Mouse (Mus musculus) CD4-positive helper T cell, adult 2 months (primary cell): Measurements from ENCODE around the gene Acbd5.
"Not testable (repeated sequence)": the region's sequence is repeated elsewhere in the genome, so short reads cannot be mapped to it uniquely, and the experiment has no call there.

Source experiments
- DNase-seq: peaks from one replicate; pipeline ENCODE4 v3.0.0-alpha.2; 2012; ENCODE audit warnings: low read depth, missing footprints, low spot score

Gene Acbd5

DNA sequence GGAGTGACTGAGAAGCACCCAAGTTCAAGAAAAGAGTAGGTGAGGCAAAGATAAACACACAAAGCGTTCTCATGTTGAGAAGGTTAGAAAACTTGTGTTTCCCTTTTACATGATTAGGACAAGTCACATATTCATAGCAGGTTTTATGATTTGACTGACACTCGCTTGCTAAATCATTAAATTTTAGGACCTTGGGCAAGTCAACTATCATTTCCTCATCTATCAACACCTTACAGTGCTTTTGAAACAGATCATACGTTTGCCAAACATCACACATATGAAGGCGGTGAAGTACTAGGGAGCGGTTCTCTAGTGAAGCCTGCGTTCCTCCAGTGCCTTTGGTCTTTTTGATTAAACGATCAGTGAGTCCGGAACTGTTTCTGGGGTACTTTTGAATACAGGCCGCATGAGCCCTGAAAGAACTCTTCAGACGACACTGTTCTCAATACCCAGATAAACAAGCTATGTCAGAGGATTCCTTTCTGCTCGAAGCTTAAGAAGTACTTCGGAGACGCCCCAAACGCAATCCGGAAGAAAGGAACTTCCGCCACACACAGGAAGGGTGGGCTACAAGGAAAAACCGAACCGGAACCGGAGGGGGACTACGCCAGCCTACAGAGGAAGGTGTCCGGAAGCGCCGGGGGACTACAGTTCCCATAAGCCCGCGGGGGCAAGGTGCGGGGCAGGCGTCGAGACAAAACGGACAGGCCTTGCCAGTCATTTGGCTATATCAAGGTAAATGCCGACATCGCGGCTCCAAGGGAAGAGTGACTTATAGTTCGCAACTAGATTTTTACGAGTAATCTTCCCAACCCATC is at the start of gene Acbd5:
Acbd5 (plus strand) TSS at position 616 of the 818 bp plus-strand sequence.
- peak; percentile 97 for DNase-seq

DNA sequence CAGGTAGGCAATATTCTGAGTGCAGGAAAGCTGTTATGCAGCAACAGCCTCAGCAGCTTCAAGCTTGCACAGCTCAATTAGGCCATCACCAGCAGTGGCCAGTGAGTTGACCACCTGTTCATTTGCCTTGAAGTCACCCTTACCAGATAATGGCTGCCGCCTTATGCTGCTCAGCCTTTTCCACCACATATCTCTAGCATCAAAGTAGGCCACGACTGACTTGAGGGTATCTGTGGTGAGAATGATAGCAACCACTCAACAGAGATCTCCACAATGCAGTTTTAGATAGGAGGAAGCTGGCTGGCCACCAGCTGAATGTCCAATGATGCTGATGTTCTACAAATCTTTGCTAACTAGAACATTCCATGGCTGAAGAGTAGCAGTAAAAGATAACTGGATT is 48.8 kb upstream of the Acbd5 start:
- DNase-seq = no peak

DNA sequence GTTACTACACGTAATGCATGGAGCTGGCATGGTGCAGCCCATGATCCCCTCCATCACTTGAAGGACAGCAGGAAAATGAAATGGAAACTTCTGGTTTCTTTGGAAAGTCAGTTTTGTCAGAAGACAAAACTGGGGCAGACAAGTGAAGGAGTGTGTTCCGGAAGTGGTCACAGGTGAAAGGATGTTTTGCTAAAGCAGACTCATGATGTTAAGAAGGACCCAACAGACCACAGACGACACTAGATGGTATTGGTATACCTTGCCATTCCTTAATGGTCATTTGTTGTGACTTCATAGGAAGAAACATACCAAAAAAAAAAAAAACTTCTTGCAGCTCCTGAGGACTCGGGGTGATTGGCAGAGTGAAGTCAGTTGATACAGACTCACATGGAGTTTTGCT is 46.6 kb upstream of the Acbd5 start:
- peak; percentile 30 for DNase-seq

DNA sequence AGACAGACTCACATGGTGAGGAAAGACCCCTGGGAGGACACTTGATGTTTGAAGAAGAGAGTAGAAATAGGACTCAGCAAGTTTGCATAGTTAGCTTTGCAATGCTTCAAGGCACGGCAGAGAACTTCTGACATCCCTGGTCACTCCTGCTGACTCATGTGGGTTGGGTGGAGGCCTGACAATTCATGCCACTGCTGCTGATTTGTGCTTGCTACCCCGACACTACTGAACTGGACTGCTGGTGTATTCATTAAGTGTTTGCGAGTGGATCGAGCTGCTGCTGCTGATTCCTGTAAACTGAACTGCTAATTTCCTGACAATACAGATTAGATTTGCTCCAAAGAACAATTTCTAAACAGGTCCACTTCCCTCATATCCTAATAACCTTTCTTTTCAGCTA is 46.2 kb upstream of the Acbd5 start:
- DNase-seq = no peak

DNA sequence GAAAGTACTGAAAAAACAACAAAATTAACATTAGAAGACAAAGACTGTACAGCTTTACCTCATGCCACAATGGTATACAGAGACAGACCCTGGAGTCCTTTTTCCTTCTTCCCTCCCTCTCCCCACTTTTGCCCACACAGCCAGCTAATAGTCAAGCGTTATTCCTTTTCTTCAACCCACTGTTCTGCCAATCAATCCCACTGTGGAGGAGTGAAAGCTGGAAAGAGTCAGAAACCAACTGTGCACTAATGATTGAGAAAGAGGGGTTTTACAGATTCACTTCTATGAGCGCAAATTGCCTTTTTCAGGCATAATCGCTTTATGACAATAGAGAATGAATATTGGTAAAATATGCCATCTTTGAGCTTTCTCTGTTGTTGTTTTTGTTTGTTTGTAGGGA is 44.9 kb upstream of the Acbd5 start:
- no peak for DNase-seq

DNA sequence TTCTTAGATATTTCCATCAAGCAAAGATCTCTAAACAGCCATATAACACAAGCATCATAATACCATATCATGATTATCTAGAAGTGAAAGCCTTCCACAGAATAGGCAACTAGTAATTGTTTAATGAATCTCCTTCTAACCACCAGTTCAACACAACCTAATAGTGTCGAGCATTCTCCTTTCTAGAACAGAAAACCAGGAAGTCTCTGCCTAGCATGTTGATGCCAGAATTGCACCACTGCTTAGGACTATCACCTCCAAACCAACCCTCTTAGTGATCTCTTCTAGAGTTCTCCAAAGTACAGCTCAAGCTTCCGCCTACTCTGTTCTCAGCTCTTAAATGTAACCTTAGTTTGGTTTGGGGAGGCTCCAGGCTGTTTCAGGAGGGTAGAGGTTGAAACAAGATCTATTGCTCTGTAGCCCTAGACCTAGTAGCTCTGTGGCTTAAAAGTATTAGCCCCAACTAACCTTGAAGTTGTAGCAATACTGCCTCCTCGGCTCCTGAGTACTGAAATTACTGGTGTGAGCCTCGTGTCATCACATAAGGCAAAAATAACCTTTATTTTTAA is 44.2 kb upstream of the Acbd5 start:
- DNase-seq = no peak

DNA sequence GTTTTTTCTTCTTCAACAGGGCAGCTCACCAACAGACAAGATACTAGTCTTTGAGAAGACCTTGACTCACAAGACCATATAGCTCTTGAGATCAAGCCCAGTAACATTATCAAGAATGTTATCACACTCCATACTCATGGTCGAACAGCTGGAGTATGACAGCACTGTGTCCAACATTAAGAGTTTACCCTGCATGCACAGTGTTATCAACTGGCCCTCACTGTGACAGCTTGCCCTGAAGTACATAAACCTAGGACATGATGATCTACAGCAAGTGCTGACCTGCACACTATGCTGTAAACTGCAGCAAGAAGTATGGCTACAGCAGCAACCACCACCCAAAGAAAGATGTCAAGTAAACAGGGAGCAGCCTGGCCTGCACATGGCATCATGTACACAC is 41.6 kb upstream of the Acbd5 start:
- DNase-seq = no peak

DNA sequence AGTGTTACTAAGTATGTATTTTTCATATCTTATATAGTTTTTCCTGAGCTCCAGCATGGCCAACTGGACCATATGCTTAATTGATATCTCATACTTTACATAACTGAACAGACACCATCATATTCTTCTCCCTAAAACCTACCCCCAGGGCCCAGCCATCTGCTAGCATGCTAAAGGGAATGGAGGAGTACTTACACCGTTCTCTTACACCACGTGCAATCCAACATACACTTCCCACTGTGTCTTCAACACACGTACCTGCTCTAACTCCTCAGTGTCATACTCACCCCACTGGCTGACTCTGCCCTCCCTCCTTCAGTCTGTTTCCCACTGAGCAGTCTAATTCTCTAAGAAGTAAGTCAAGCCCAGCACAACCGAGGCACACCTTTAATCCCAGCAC is 39.1 kb upstream of the Acbd5 start:
- DNase-seq = no peak

DNA sequence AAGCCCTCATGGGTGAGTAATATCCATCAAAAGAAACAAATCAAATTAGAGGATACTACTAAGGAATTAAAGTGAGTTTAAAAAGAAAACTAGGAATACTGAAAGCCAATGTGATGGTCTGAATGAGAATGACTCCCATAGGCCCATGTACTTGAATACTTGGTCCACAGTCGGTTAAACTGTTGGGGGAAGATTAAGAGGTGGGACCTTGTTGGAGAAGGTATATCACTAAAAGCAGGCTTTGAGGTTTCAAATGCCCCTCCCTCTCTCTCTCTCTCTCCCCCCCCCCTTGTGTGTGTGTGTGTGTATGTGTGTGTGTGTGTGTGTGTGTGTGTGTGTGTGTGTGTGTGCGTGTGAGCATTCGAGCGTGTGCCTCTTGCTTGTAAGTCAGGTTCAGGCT is 37.3 kb upstream of the Acbd5 start:
- no peak for DNase-seq

DNA sequence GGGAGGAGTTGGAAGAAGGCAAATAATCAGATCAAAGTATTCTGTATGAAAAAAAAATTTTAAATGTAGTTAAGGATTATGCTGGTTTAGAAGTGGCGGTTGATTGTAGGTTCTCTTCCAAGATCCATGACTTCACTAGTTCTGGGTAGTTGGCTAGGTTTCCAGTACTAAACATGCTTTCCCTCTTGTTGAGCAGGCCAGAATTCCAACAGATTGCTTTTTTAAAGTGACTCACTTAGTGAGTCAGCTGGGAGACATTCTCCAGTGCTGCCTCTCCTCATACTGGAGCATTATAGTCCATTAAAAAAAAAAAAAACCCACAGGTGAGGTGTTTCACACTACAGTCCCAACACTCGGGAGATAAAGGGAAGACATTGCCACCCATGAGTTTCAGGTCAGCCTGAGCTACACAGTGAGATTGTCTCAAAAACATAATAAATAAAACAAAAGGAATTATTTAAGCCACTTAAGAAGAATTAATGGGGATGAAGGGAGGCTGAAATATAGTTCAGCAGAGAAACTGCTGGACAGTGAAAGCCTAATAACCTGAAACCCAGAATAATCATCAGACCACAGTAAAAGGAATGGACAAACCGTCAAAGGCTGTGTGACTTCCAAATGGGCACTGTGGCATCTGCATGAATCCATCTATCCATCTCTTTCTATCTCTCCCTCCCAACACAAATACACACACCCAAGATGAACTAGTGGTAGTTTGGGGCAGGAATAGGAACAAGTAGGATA is 33.1 kb upstream of the Acbd5 start:
- DNase-seq = no peak

DNA sequence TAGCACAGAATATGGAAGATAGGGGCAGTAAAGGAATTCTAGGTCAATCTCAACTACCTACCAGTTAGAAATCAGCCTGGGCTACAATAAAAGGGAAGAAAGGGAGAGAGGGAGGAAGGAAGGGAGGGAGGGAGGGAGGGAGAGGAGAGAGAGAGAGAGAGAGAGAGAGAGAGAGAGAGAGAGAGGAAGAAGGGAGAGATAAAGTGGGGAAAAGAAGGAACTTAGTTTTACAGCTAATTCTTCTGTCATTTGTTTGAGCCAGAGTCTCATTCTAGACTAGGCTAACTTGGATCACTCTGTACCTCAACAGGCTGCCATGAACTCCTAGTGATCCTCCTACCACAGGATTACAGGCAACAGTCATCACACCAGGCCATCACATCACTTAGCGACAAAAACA is 32.5 kb upstream of the Acbd5 start:
- no peak for DNase-seq

DNA sequence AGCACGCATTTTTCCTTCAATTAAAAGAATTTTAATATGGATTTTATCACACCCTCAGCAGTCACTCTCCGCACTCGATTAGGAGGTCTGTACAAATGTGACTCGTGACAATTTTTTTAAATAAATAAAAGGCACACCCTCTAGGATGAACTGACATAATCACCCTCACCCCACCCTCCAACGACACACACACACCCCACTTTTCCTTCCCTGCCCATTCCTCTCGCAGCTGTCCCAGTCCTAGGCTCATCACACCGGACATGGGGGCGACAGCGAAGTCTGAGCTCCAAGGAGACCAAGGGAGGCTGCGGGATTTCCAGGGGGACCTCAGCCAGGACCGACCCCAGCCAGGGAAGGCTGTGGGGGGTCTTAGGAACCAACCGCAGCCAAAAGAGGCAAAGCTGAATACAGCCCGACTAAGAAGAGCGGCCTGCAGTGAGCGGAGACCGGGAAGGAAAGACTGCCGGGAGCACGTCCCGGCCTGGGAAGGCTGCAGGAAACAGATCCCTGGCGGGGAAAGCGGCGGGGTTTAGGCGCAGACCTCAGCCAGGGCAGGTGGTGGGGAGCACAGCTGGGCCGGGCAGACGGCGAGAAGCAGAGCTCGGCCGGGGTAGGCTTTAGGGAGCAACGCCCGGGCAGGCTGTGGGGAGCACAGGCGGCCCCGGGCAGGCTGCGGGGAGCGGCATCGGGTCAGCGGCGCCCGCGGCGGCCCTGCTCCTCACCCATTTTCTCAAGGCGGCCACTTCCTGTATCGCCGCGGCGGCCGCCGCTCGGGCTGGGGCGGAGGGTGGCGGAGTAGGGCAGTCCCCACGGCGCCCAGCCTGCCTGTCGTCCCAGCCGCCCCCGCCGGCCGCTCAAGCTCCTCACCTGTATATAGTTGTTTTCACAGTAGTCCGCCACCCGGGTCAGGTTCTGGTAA is 28.6 kb upstream of the Acbd5 start:
- DNase-seq = no peak

DNA sequence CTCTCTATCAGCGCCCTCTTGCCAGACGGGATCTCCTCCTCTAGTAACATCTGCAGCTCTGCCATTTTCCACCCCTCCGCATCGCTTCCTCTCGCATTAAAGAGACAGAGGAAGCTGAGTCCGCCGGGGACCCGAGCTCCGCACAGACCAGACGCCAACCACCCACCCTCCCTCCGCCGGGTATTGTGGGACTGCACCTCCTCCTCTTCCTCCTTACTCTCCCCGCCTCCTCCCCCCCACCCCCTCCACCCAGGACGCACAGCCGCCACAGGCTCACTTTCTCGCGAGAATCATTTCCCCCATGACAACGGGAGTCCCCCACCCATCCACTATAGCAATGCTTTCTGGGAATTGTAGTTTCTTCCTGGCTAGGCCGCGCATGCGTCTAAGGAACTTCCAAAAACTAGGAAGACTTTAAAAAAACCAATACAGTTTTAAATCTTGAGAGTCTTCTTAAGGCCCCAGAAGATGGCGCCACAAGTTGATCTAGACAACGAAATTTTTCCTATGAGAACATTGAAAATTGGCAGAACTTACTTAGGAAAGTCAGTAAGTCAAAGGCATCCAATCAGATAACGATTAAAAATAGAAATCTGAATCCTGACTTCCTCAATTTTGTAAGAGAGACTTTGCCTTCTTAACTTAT is 27.8 kb upstream of the Acbd5 start, which contains the start of gene Abi1:
Abi1 (minus strand) TSS at position 241 of the 646 bp plus-strand sequence.
- DNase-seq = peak; percentile 98

DNA sequence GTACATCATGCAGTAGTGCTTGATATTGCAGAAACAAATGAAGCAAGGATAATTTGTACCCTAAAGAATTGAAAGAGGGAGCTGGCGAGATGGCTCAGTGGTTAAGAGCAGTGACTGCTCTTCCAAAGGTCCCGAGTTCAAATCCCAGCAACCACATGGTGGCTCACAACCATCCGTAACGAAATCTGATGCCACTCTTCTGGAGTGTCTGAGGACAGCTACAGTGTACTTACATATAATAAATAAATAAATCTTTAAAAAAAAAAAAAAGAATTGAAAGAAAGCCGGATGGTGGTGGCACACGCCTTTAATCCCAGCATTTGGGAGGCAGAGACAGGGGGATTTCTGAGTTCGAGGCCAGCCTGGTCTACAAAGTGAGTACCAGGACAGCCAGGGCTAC is 27.3 kb upstream of the Acbd5 start:
- DNase-seq = not testable (repeated sequence)

DNA sequence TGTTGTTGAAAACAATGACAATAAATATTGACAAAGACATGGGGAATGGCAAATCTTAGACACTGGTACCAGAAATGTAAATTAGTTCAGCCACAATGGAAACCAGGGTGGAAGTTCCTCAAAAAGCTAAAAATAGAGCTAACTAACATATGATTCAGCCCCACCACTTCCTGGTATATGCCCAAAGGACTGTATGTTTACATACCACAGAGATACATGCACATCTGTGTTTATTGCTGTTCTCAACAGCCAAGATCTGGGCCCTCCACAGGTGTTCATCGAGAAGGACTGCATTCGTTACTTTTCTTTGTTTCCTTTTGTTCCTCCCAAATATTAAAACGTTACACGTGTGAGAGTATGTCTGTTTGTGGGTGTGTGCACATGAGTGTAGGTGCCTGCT is 26.5 kb upstream of the Acbd5 start:
- DNase-seq = no peak

DNA sequence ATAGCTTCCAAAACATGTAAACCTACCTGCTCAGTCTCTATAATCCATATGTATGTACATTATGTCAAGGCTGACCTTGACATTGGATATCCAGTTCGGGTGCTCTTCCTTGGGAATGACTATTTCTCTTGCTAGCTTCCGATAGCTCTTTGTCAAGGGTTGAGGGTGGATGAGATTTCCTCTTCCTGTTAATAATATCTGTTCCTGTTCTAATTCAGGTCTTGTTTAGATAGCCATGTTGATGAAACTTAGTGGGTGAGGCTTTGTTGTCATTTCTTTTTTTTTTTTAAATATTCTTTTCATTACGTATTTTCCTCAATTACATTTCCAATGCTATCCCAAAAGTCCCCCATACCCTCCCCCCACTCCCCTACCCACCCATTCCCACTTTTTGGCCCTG is 25.8 kb upstream of the Acbd5 start:
- no peak for DNase-seq

DNA sequence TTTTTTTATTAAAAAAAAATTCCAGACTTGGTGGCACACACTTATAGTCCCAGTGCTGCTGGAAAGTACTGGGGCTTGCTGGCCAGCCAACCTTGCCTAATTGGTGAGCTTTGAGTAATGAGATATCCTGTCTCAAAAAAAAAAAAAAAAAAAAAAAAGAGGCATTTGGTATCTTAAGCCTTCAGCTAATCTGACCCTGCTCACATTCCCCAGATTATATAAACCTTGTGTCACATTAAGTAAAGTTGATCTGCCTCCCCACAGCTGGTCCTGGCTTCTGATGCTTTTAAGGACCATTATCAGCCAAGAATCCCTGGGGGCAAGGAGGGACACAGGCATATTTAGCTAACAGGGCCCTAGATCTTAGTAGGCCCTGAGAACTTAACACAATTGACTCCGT is 22.3 kb upstream of the Acbd5 start:
- no peak for DNase-seq

DNA sequence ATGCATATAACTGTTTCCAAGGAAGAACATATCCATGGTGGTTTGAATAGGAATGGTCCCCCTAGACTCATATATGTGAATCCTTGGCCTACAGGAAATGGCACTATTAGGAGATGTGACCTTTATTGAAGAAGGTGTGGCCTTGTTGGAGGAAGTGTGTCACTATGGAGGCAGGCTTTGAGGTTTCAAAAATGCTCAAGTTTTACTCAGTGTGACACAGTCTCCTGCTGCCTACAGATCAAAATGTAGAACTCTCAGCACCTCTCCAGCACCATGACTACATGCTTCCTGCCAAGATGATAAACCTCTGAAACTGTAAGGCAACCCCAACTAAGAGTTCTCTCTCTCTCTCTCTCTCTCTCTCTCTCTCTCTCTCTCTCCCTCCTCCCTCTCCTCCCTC is 20.0 kb upstream of the Acbd5 start:
- DNase-seq = peak; percentile 24

DNA sequence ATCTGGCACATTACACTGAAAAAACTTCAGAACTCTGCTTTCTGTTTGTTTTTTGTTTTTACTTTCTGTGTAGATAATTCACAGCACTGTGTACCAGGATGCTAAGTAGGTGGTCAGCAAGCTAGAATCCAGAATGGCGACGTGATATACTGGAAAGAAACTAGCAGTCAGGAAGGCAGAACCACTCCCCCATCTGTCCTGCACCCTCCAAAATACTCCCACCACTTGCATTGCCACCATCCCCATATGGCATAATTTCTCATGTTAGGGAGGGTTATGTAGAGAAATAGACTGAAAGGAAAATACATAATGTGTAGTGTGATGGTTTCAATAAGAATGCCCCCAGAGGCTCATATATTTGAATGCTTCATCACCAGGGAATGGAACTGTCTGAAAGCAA is 16.1 kb upstream of the Acbd5 start:
- no peak for DNase-seq

DNA sequence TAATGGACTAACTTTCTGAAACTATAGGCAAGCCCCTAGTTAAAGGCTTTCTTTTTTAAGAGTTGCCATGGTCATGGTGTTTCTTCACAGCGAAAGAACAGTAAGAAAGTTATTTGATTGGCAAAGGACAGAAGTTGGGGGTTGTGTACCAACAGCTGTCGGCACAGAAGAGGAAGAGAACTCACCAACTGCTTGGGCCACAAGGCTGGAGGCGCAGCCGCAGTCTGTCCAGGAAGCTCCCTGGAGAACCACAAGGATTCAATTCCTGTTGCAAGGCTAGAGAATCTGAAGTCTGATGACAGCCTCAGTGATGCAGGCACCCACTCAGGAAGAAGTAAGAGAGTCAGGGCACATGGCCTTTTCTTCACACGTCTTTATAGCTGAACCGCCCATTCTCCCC is 15.4 kb upstream of the Acbd5 start:
- DNase-seq = no peak

DNA sequence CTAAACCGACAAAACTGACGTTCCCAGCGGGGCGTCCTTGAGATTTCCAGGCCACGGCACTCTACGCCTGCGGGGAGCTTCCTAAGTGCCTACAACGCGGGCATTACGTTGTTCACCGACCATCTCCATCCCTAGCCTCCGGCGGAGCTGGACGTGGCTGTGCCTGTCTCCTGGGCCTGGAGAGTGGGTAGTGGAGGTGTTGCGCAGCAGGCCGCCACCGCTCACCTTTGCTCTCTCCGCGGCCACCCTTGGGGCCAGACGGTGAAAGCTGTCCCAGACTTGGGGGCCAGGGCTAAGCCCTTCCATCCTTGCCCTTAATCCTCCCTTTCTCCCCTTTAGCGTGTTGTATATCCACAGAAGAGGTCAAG is 387 bp downstream of the Acbd5 start:
- no peak for DNase-seq
